Mouse (Mus musculus) hindbrain, embryonic 13.5 days (tissue): ENCODE results near the gene Tex9. TPM values are rescaled to one million over a fixed set of nuclear protein-coding genes. Genes with fewer than 3 reads are reported as not detected.
"Not testable (repeated sequence)": the region's sequence is repeated elsewhere in the genome, so short reads cannot be mapped to it uniquely, and the experiment has no call there.

ENCODE experiments used
- ATAC-seq: fragments of 200-750 bp; cut with Nextera tagmentation; 2 replicates; pipeline ENCODE4 v1.8.0; 2017; ENCODE audit warnings: moderate TSS enrichment; ENCODE audit not compliant: low FRiP score
- H3K27ac ChIP-seq: fragments of 300-500 bp; sonication (generic); 2 replicates; pipeline ENCODE4 v1.5.1; 2015; ENCODE audit warnings: inconsistent platforms, mild to moderate bottlenecking, moderate library complexity
- H3K27me3 ChIP-seq: fragments of 300-500 bp; sonication (generic); 2 replicates; pipeline ENCODE4 v1.6.1; 2015; ENCODE audit warnings: mild to moderate bottlenecking, inconsistent platforms
- H3K36me3 ChIP-seq: fragments of 300-500 bp; sonication (generic); 2 replicates; pipeline ENCODE4 v1.6.1; 2015; ENCODE audit warnings: mild to moderate bottlenecking, inconsistent platforms
- H3K4me1 ChIP-seq: fragments of 300-500 bp; sonication (generic); replicated peaks from 2 replicates; pipeline ENCODE4 v1.6.1; 2015; ENCODE audit warnings: inconsistent platforms
- H3K4me2 ChIP-seq: fragments of 300-500 bp; sonication (generic); 2 replicates; pipeline ENCODE4 v1.6.1; 2015; ENCODE audit warnings: inconsistent platforms, mild to moderate bottlenecking, moderate library complexity
- H3K4me3 ChIP-seq: fragments of 300-500 bp; sonication (generic); 2 replicates; pipeline ENCODE4 v1.5.1; 2015; ENCODE audit warnings: mild to moderate bottlenecking, inconsistent platforms
- H3K9ac ChIP-seq: fragments of 300-500 bp; sonication (generic); 2 replicates; pipeline ENCODE4 v1.6.1; 2015; ENCODE audit warnings: mild to moderate bottlenecking, inconsistent platforms
- H3K9me3 ChIP-seq: fragments of 300-500 bp; sonication (generic); 2 replicates; pipeline ENCODE4 v1.6.1; 2016; ENCODE audit warnings: inconsistent platforms
- WGBS: fragments of 180-500 bp; shearing (Covaris S2); methylation state at CpG from one replicate; pipeline ENCODE4 v1.1.7; 2015; 5-methylcytosine and 5-hydroxymethylcytosine counted together
- polyA plus RNA-seq: library from polyadenylated mRNA; unstranded; fragments of >200 nt; fragmentation: Nextera tagmentation; extraction: Ambion mirVana; gene quantifications from 2 replicates; pipeline ENCODE4 v1.2.1, GENCODE M21; 2015

The Tex9 gene
- polyA plus RNA-seq, 1 experiment from 2014 or later = 43.2 TPM

DNA sequence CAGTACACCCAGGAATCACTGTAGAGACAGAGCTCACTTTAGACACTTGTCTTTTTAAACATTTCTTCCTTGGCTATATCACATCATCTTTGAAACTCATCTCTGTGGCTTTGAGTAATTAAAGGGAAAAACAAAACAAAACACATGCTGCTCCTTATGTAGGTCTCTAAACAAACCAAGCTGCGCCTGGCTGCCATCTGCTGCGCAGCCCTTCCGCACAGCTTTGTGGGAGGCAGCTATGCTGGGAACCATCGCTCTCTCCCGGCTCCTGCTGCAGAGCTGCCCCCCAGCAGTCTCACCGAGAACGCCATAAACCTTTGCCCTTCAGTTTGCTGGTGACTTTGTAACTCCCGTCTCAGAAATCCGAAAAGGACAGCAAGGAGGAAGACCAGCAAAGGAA lies 16.5 kb downstream of the Tex9 start:
- no peak for ATAC-seq
- H3K36me3 ChIP-seq = peaks cover 55% of the 10 kb centered on the region
- H3K9ac ChIP-seq = no peak overlapping the region
- H3K4me1 ChIP-seq = no peaks in the 10 kb centered on the region
- no peak overlapping the region for H3K4me3 ChIP-seq
- H3K27ac ChIP-seq = no peak overlapping the region
- 94% methylated on average over 9 of the region's 9 CpGs for WGBS
- H3K4me2 ChIP-seq = no peak overlapping the region
- no peaks in the 10 kb centered on the region for H3K27me3 ChIP-seq
- no peaks in the 10 kb centered on the region for H3K9me3 ChIP-seq

- no peak for ATAC-seq
- no peaks in the 10 kb centered on the region for H3K9me3 ChIP-seq
- H3K4me3 ChIP-seq = no peak overlapping the region
- H3K4me2 ChIP-seq = no peak overlapping the region
- no peak overlapping the region for H3K27ac ChIP-seq
- no peak overlapping the region for H3K9ac ChIP-seq
- H3K4me1 ChIP-seq = no peaks in the 10 kb centered on the region
- H3K36me3 ChIP-seq = peaks cover 34% of the 10 kb centered on the region
- 90% methylated on average over 1 of the region's 1 CpGs for WGBS
- H3K27me3 ChIP-seq = no peaks in the 10 kb centered on the region
Measured at GRCm38 (mm10) chr9:72469851-72470250, 22.2 kb downstream of the Tex9 start.

DNA sequence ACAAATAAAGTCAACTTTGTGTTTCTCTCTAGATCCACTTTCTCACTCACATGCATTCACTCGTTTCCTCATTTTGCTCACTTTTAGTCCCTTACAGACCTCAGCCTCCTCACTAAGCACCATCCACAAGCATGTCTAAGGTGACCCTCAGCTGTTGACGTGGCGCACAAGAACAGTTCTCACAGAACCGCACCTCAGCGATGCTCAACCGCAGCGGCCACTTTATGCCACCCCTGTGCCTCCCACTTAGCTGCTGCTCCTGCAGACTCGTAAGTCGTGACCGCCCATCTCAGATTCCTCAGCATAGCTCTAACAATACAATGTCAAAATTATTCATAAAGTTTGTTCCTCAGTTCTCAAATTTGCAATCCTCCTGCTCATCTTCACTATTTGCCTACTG lies 23.4 kb downstream of the Tex9 start:
- no peaks in the 10 kb centered on the region for H3K27me3 ChIP-seq
- 91% methylated on average over 10 of the region's 10 CpGs for WGBS
- no peak for ATAC-seq
- H3K9me3 ChIP-seq = no peaks in the 10 kb centered on the region
- no peak overlapping the region for H3K4me3 ChIP-seq
- H3K4me2 ChIP-seq = no peak overlapping the region
- H3K27ac ChIP-seq = no peak overlapping the region
- no peak overlapping the region for H3K9ac ChIP-seq
- peaks cover 28% of the 10 kb centered on the region for H3K36me3 ChIP-seq
- H3K4me1 ChIP-seq = no peaks in the 10 kb centered on the region

- Histone ChIP-seq H3K9me3 (no peaks in the 10 kb centered on the region), H3K4me1 (no peaks in the 10 kb centered on the region), H3K27ac (no peak overlapping the region), H3K27me3 (no peaks in the 10 kb centered on the region), H3K9ac (no peak overlapping the region), H3K4me3 (no peak overlapping the region), H3K4me2 (no peak overlapping the region), H3K36me3 (peaks cover 20% of the 10 kb centered on the region)
- 64% methylated on average over 11 of the region's 11 CpGs for WGBS
- ATAC-seq = no peak
Measured at GRCm38 (mm10) chr9:72467551-72468407, 24.2 kb downstream of the Tex9 start.

DNA sequence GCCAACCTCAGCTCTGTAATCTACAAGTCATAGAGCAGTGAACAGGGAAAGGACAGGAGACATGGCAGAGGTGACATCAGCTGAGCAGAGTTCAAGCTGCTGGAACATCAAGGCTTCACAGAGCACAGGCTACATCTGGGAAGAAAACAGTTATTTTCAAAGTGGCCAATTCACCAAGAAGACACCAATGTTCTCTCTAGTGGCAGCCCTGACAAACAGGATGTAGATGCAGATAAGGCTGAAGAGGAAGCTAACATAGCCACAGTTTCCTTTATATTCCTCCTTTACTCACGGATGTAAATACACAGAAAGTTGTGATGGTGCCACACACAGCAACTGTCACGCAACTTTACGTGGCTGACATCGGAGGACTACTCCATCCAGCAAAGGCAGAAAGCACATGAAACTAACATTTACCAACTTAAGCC lies 26.2 kb downstream of the Tex9 start:
- no peaks in the 10 kb centered on the region for H3K9me3 ChIP-seq
- WGBS = 91% methylated on average over 4 of the region's 4 CpGs
- H3K9ac ChIP-seq = no peak overlapping the region
- H3K36me3 ChIP-seq = peaks cover 11% of the 10 kb centered on the region; the same call in 1 of the 2 replicates
- no peak overlapping the region for H3K4me2 ChIP-seq
- no peaks in the 10 kb centered on the region for H3K4me1 ChIP-seq
- ATAC-seq = no peak
- no peak overlapping the region for H3K27ac ChIP-seq
- H3K27me3 ChIP-seq = no peaks in the 10 kb centered on the region
- H3K4me3 ChIP-seq = no peak overlapping the region

DNA sequence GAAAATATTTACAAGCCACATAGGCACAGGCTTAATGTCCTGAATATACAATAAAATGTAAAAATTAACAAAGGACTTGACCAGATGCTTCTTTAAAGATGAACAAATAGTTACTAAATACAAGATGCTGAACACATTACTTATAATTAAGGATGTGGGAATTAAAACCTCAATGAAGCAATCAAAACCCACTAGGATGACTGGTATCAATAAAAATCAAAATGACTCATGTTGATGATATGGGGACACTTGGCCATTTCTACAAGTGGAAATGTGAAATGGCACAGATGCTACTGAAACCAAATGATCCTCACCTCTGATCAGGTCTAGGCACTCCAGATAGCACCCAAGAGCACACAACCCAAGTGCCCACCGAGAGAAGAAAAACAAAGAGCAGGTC lies 27.2 kb downstream of the Tex9 start:
- 95% methylated on average over 1 of the region's 1 CpGs for WGBS
- no peaks in the 10 kb centered on the region for H3K9me3 ChIP-seq
- H3K9ac ChIP-seq = no peak overlapping the region
- no peaks in the 10 kb centered on the region for H3K4me1 ChIP-seq
- H3K36me3 ChIP-seq = peaks cover 15% of the 10 kb centered on the region
- H3K4me2 ChIP-seq = no peak overlapping the region
- no peaks in the 10 kb centered on the region for H3K27me3 ChIP-seq
- no peak overlapping the region for H3K27ac ChIP-seq
- no peak for ATAC-seq
- no peak overlapping the region for H3K4me3 ChIP-seq

GRCm38 (mm10) chr9:72462427-72462826 lies 29.6 kb downstream of the Tex9 start:
- Histone ChIP-seq H3K9ac (no peak overlapping the region), H3K27me3 (no peaks in the 10 kb centered on the region), H3K9me3 (no peaks in the 10 kb centered on the region), H3K27ac (no peak overlapping the region), H3K4me1 (no peaks in the 10 kb centered on the region), H3K4me2 (no peak overlapping the region), H3K4me3 (no peak overlapping the region), H3K36me3 (peaks cover 21% of the 10 kb centered on the region)
- 97% methylated on average over 2 of the region's 2 CpGs for WGBS
- ATAC-seq = no peak

- Histone ChIP-seq H3K4me2 (no peak overlapping the region), H3K36me3 (peaks cover 18% of the 10 kb centered on the region), H3K27me3 (no peaks in the 10 kb centered on the region), H3K9me3 (no peaks in the 10 kb centered on the region), H3K4me1 (no peaks in the 10 kb centered on the region), H3K9ac (no peak overlapping the region), H3K4me3 (no peak overlapping the region), H3K27ac (no peak overlapping the region)
- WGBS = 84% methylated on average over 3 of the region's 3 CpGs
- no peak for ATAC-seq
Measured at GRCm38 (mm10) chr9:72460767-72461166, 31.2 kb downstream of the Tex9 start.

GRCm38 (mm10) chr9:72459703-72460102 lies 32.3 kb downstream of the Tex9 start:
- WGBS = 87% methylated on average over 3 of the region's 3 CpGs
- Histone ChIP-seq H3K36me3 (peaks cover 18% of the 10 kb centered on the region), H3K27ac (no peak overlapping the region), H3K9me3 (no peaks in the 10 kb centered on the region), H3K4me3 (no peak overlapping the region), H3K4me1 (no peaks in the 10 kb centered on the region), H3K4me2 (no peak overlapping the region), H3K27me3 (no peaks in the 10 kb centered on the region), H3K9ac (no peak overlapping the region)
- no peak for ATAC-seq

GRCm38 (mm10) chr9:72458233-72458632 lies 33.8 kb downstream of the Tex9 start:
- no peak overlapping the region for H3K9ac ChIP-seq
- H3K4me1 ChIP-seq = no peaks in the 10 kb centered on the region
- H3K9me3 ChIP-seq = no peaks in the 10 kb centered on the region
- no peaks in the 10 kb centered on the region for H3K27me3 ChIP-seq
- WGBS = 22% methylated on average over 5 of the region's 5 CpGs
- H3K27ac ChIP-seq = no peak overlapping the region
- no peak overlapping the region for H3K4me3 ChIP-seq
- H3K4me2 ChIP-seq = no peak overlapping the region
- ATAC-seq = peak; percentile 78; the same call in 1 of the 2 replicates
- H3K36me3 ChIP-seq = peaks cover 22% of the 10 kb centered on the region

DNA sequence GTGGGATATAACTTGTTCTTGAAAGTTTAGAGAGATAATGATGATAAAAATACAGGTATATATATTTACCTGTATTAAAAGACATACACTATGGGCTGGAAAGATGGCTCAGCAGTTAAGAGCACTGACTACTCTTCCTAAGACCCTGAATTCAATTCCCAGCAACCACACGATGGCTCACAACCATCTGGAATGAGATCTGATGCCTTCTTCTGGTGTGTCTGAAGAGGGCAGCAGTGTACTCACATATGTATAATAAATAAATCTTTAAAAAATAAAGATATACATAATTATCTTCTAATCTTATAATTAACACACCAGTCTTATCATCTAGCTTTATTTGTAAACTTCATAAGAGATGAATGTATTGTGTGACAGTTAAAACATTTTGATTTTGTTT lies 35.6 kb downstream of the Tex9 start:
- 53% methylated on average over 1 of the region's 1 CpGs for WGBS
- no peaks in the 10 kb centered on the region for H3K27me3 ChIP-seq

DNA sequence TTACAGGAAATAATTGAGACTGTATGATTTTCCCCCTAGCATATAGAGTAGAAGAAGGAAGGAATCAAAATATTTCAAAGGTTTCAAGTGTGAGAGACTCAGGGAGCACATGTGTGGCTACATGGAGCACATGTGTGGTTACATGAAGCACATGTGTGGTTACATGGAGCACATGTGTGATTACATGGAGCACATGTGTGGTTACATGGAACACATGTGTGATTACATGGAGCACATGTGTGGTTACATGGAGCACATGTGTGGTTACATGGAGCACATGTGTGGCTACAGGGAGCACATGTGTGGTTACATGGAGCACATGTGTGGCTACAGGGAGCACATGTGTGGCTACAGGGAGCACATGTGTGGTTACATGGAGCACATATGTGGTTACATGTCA lies 37.7 kb downstream of the Tex9 start:
- ATAC-seq, H3K4me2 ChIP-seq, H3K4me3 ChIP-seq, H3K27ac ChIP-seq, H3K27me3 ChIP-seq, H3K4me1 ChIP-seq, H3K9ac ChIP-seq, H3K9me3 ChIP-seq: not testable (repeated sequence)
- peaks cover 14% of the 10 kb centered on the region for H3K36me3 ChIP-seq

More for the DNA sequence above, 35.6 kb downstream of the Tex9 start:
- no peaks in the 10 kb centered on the region for H3K9me3 ChIP-seq
- peaks cover 25% of the 10 kb centered on the region for H3K36me3 ChIP-seq
- no peaks in the 10 kb centered on the region for H3K4me1 ChIP-seq
- ATAC-seq = no peak
- H3K9ac ChIP-seq = no peak overlapping the region
- no peak overlapping the region for H3K4me3 ChIP-seq
- no peak overlapping the region for H3K4me2 ChIP-seq
- no peak overlapping the region for H3K27ac ChIP-seq

DNA sequence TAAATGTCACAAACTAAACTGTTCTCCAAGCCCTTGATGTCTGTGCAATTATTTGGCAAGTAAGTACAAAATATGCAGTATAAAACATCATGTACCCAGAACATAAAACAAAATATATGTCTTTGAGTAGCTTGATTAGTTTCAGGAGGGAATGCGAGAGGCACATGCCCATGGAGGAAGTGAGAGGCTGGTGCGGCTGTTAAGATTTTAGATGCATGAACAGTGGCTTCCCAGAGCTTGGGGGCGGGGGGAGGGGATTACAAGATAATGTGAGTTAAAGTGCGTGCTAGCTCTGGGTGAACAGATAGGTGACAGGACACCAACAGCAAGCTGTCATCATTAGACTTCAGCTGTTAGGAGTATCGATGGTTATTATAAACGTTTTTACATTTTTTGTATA lies 40.9 kb downstream of the Tex9 start:
- Histone ChIP-seq H3K4me1 (0 out of 2 replicates have a peak, but pooled peaks cover 3% of the 10 kb centered on the region), H3K9me3 (no peaks in the 10 kb centered on the region), H3K36me3 (peaks cover 13% of the 10 kb centered on the region), H3K4me3 (no peak overlapping the region), H3K27ac (no peak overlapping the region), H3K4me2 (no peak overlapping the region), H3K9ac (no peak overlapping the region), H3K27me3 (no peaks in the 10 kb centered on the region)
- no peak for ATAC-seq
- 90% methylated on average over 6 of the region's 6 CpGs for WGBS
